Mouse (Mus musculus) splenic B cell, adult 2 months (primary cell): ENCODE measurements around the gene Sh2b3.
"Not testable (repeated sequence)": the region's sequence is repeated elsewhere in the genome, so short reads cannot be mapped to it uniquely, and the experiment has no call there.

Experiments used
- DNase-seq: peaks from one replicate; pipeline ENCODE4 v3.0.0-alpha.2; 2011; ENCODE audit warnings: low read depth, low spot score
- H3K27me3 ChIP-seq: 2 replicates; pipeline ENCODE4 v1.6.1; 2012; ENCODE audit warnings: mild to moderate bottlenecking, low read length, moderate library complexity, mixed read lengths; ENCODE audit not compliant: control insufficient read depth, poor library complexity, insufficient read depth, severe bottlenecking
- H3K36me3 ChIP-seq: 2 replicates; pipeline ENCODE4 v1.6.1; 2012; ENCODE audit warnings: mild to moderate bottlenecking, low read length, moderate library complexity, mixed read lengths; ENCODE audit not compliant: control insufficient read depth, poor library complexity, insufficient read depth, severe bottlenecking

Gene Sh2b3

GRCm38 (mm10) chr5:121853368-121854051 lies 16.1 kb upstream of the Sh2b3 start:
- Histone ChIP-seq H3K27me3 (no peaks in the 10 kb centered on the region), H3K36me3 (no peaks in the 10 kb centered on the region)
- DNase-seq: no peak

GRCm38 (mm10) chr5:121849478-121850349 lies 12.3 kb upstream of the Sh2b3 start:
- peak; percentile 59 for DNase-seq
- Histone ChIP-seq H3K27me3 (no peaks in the 10 kb centered on the region), H3K36me3 (no peaks in the 10 kb centered on the region)

GRCm38 (mm10) chr5:121848743-121849142 lies 11.3 kb upstream of the Sh2b3 start, which contains the start of gene Pheta1:
TSS of gene Pheta1 (plus strand) at chr5:121848984.
- no peaks in the 10 kb centered on the region for H3K27me3 ChIP-seq
- DNase-seq: peak; percentile 91
- no peaks in the 10 kb centered on the region for H3K36me3 ChIP-seq

DNA sequence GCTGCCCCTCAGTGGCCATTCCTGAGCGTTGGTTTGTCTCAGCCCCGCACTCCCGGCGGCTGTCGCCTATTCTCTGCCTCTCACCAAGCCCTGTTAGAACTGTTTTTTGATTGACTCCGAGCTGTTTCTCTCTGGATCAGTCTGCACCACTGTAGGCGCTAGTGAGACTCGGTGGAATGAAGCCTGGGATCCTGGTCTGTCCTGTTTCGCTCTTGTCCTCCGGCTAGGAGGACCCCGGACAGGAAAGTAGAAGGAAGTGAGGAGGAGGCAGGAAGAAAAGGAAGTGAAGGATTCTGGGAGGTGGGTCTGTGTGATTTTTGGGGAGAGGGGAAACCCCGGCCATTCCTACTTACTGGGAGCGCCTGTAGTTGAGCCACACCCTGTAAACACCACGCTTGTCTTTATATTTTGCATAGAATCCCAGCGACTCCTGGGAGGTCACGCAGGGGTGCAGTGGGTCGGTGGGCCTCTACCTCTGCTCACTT lies 10.6 kb upstream of the Sh2b3 start:
- peak; percentile 47 for DNase-seq
- Histone ChIP-seq H3K27me3 (no peaks in the 10 kb centered on the region), H3K36me3 (no peaks in the 10 kb centered on the region)

GRCm38 (mm10) chr5:121847269-121847668 lies 9.8 kb upstream of the Sh2b3 start:
- H3K27me3 ChIP-seq, H3K36me3 ChIP-seq, DNase-seq: not testable (repeated sequence)

- H3K36me3 ChIP-seq: no peaks in the 10 kb centered on the region
- no peak for DNase-seq
- H3K27me3 ChIP-seq: no peaks in the 10 kb centered on the region
These were observed 8.9 kb upstream of the Sh2b3 start for GRCm38 (mm10) chr5:121846322-121846721.

DNA sequence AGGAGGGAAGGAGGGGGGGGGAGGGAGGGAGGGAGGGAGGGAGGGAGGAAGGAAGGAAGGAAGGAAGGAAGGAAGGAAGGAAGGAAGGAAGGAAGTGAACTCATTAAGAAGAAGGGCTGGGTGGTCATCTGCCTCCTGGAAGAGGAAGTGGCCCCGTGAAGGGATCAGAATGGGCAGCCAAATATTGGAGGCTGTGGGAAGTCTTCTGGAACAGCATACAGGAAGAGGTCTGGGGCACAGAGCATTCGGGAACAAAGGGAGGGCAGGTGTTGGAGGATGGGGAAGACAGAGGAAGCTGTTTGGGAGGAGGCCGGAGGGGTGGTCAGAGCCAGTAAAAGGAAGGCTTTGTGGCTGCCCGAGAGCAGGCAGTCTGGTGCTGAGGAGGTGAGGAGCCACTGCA lies 7.9 kb upstream of the Sh2b3 start:
- H3K27me3 ChIP-seq: no peaks in the 10 kb centered on the region
- no peaks in the 10 kb centered on the region for H3K36me3 ChIP-seq
- DNase-seq: peak; percentile 39

GRCm38 (mm10) chr5:121843138-121843905 lies 5.9 kb upstream of the Sh2b3 start:
- DNase-seq: no peak
- no peaks in the 10 kb centered on the region for H3K36me3 ChIP-seq
- H3K27me3 ChIP-seq: no peaks in the 10 kb centered on the region

DNA sequence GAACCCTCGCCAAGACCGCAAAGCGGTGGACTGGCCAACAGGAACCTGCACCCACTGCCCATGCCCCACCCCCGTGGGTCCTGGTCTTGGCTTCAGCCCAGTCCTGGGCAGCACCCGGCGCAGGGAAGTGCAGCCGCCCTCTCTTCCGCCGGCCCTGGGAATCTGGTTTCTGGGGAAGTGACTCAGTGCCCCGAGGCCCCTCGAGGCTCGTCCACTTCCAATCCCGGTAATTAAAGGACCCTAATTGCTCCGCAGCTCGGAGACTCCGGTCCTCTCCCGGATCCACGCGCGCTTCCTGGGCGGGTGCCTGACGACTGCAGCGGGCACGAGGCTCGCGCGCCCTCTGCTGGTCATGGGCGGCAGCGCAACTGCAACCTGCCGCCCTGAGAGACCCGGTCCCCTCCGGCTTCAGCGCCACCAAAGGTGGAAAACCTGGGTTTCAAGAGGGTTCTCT lies 5.2 kb upstream of the Sh2b3 start:
- peak; percentile 88 for DNase-seq
- Histone ChIP-seq H3K36me3 (no peaks in the 10 kb centered on the region), H3K27me3 (no peaks in the 10 kb centered on the region)

DNA sequence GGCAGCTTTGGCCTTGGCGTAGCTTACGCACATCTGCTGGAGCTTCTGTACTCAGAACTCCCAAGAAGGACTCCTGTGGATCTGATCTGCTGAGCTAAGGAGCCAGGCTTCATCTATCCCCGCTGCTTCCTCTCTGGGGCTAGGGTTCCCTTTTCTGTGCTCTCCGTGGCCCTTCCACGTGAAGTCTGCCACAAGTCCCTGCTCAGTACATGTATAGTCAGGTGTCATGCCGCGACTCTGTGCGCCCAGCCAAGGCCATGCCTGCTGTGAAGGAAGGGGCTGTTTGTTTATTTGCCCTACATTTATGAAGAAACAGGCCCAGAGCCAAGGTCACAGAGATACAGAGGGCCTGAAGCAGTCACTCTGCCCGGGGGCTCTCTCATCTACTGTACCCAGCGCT lies 4.5 kb upstream of the Sh2b3 start:
- peak; percentile 43 for DNase-seq
- H3K36me3 ChIP-seq: no peaks in the 10 kb centered on the region

DNA sequence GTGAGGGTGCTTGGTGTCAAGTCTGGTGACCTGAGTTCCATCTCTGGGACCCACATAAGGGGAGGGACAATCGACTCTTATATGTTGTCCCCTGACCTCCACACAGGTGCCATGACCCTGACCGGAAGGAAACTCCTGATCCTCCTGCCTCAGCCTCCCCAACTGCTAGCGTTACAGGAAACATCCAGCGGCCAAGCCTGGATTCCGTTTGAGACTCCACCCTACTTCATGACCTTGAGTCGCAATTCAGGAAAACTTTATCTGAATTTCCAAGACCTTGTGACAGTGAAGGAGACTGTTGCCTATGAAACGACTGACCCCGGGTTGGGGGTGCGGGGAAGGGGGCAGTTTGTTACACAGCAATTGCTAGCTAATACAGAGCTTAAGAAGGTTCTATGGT lies 4.1 kb upstream of the Sh2b3 start:
- DNase-seq: no peak
- Histone ChIP-seq H3K27me3 (no peaks in the 10 kb centered on the region), H3K36me3 (no peaks in the 10 kb centered on the region)

More for the DNA sequence above, 4.5 kb upstream of the Sh2b3 start:
- no peaks in the 10 kb centered on the region for H3K27me3 ChIP-seq

GRCm38 (mm10) chr5:121839128-121839473 lies 1.7 kb upstream of the Sh2b3 start:
- Histone ChIP-seq H3K27me3 (no peaks in the 10 kb centered on the region), H3K36me3 (no peaks in the 10 kb centered on the region)
- no peak for DNase-seq

DNA sequence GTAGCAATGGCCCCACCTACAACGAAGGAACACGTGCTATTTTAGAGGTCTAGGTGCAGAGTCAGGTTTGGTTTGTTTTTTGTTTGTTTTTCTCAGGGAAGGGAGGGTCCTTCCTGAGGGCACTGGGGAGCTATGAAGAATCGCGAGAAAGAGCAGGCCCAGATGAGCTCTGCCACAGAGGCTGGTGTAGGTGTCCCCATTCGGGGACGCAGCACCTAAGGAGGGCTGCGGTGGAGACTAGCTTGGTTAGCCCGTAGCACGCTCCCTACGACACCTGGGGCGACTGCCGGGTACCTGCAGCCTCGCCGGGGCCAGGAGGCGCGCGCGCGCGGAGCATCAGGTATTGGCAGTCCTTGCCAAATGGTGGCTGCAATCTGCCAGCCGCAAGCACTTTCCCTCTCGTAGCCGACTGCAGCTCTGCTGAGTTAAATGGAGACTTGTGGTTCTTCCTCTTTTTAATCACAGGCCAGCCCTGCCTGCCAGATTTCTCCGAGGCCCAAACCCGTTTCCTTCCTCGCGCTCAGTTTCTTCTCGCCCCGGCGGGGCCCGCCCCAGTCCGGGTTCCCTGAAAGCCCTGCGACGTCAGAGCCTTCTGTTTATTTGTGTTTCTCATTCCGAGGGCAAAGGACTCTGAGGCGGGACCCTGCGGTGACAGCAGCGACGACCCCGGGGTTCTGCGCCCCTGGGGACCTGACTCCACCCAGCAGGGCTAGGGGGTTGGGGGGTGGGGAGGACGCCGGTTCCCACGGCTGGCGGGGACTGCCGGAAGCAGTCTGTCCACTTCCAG lies 1.1 kb upstream of the Sh2b3 start:
- H3K36me3 ChIP-seq: no peaks in the 10 kb centered on the region
- DNase-seq: peak; percentile 86
- no peaks in the 10 kb centered on the region for H3K27me3 ChIP-seq
